Mouse (Mus musculus) layer of hippocampus, adult 11-12 months (tissue): Measurements from ENCODE around the gene Krt36.

Source experiments
- DNase-seq: peaks from one replicate; pipeline ENCODE4 v3.0.0; 2022; ENCODE audit warnings: low spot score

The Krt36 gene

DNA sequence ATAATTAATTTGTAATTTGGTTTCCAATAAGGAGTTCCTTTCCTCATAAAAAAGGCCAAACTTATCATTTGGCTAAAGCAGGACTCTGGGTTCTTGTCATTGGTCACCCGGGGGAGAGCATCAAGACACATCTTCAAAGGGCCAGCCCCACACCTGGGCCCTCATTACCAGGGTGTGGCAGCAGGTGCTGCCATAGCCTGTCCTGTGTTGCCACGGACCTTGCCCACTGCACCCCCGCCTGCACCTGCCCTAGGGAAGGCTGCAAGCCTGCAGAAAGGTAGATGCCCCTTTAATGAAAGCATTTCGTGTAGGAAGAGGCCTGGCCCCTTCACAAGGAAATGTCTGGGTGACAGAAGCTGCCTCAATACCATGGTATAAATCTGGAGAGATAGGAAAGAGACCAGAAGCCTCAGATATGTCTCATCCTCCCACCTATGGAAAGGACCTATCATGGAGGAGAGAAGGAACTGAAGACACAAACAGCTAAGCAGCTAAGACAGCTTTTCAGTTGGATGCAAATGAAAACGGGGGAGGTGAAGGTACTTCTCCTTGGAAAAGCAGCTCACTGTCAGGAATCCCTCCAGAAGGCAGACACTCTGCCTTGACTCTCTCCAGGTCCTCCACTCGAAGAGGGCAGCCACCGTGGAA is 16.9 kb downstream of the Krt36 start:
- no peak for DNase-seq

DNA sequence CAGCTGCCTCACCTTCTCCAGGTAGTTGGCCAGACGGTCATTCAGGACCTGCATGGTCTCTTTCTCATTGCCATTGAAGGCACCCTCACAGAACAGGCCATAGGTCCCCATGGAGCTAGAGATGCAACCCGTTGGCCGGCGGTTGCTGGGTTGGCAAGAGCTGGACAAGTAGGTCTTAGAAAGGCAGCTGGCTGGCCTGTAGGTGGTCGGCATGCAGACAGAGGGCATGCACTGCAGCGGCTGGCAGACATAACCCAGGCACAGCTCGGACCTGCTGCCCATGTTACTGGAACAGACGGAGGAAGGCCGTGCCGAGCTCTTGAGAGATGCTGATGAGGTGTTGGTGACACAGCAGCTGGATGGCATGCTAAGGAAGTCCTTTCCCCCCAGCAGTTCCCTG is 17.6 kb downstream of the Krt36 start, which contains the start of gene Krt32:
Gene Krt32 (minus strand): TSS at position 366 of the 400 bp plus-strand sequence.
- DNase-seq = no peak

- DNase-seq = no peak
Observed at GRCm38 (mm10) chr11:100073873-100074272, 31.6 kb downstream of the Krt36 start.

GRCm38 (mm10) chr11:100067293-100068036 is 38.0 kb downstream of the Krt36 start:
- no peak for DNase-seq

DNA sequence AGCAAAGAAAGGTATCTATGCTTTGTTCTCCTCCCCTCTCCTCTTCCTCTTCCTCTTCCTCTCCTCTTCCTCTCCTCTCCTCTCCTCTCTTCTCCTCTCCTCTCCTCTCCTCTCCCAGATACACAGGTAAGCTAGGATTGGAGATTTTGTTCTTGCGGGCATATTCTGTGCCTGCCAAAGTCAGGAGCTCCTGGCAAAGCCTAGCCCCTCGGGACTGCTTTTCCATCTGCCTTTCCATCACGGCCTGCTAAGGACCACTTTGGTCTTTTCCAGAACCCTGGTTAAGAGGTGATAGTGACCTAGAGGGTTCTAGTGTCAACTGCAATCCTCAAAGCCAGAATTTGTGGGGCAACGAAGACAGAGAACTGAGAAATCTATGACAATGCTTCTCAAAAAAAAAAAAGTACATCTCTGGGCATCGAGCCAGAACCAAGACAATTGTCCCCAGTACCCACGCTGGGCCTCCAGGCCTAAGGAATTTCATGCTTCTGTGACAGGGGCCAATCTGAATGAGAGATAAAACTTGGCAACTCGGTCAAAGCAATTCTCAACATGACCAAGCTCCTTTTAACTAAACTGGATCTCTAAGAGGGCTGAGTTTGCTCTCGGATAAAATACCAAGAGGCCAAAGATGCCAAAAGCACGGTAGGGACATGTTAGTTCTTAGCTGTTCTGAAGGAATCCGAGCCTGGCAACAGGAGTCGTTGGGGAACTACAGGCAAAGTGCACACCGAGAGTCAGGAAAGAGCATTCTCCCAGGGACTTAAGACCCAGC is 39.0 kb downstream of the Krt36 start:
- no peak for DNase-seq

DNA sequence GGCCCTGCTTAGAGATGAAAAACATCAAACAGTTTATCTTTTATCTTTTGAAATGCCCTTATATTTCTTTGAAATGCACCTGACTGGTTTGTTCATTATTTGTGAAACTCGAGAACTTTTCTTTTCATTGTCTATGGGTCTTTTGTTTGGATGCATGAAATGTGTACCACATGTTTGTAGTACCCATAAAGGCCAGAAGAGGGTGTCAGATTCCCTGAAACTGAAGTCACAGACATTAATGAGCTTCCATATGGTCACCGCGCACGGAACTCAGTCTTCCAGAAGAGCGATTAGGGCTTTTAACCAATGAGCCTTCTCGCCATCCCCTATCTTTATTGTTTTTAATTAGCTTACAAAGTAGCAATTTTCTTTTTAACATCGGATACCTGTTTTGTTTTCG is 46.6 kb downstream of the Krt36 start:
- no peak for DNase-seq

DNA sequence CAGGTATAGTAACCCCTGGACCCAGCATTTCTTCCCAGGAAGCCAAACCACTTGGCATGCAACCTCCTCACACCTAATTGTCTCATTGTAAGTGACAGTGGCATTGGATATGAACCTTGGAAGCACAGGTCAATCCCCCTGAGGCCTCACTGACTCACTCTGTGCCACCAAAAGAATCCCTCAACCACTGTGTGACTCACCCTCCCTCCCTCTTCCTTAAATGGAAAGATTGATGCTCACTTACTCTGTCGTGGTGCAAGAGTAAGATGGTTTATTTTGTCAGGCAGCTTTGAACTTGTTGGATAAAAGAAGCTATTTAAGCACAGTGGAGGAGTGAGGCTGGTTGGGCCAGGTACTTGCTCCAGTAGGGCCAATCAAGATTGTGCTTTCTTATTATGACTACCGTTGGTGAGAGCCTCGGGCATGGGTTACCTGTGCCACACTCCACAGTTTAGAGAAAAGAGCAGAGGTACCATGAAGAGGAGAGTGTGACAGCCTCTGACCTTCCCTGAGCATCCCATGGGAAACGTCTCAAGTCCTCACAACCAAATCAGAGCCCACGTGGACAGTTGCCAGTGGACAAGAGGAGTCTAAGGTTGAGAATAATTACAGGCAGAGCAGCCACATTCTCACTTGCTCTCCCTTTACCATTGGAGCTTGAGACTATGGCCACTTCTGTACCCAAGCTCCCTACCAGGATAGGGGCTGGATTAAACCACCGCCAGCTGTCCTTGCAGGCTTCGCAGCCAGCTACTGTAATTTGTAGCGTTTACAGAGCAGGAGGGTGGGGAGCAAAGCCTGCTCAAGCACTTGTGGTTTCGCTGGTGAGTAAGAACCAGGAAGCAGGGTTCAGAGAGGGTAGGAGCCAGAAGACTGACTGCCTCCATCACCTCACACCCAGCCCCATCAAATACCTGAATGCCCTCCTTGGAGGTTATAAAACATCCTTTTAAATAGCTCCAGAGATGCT is 49.5 kb downstream of the Krt36 start:
- no peak for DNase-seq
